Mouse (Mus musculus) liver, embryonic 14.5 days (tissue): Measurements from ENCODE around the gene Minpp1.
"Not testable (repeated sequence)": the region's sequence is repeated elsewhere in the genome, so short reads cannot be mapped to it uniquely, and the experiment has no call there.

ENCODE experiments used
- CTCF ChIP-seq: IDR thresholded peaks from 2 replicates; pipeline ENCODE4 v1.5.1; 2016; ENCODE audit warnings: antibody characterized with exemption, low read depth, control low read depth
- EP300 ChIP-seq: IDR thresholded peaks from 2 replicates; pipeline ENCODE4 v1.6.1; 2016; ENCODE audit warnings: antibody characterized with exemption, low read depth

DNA sequence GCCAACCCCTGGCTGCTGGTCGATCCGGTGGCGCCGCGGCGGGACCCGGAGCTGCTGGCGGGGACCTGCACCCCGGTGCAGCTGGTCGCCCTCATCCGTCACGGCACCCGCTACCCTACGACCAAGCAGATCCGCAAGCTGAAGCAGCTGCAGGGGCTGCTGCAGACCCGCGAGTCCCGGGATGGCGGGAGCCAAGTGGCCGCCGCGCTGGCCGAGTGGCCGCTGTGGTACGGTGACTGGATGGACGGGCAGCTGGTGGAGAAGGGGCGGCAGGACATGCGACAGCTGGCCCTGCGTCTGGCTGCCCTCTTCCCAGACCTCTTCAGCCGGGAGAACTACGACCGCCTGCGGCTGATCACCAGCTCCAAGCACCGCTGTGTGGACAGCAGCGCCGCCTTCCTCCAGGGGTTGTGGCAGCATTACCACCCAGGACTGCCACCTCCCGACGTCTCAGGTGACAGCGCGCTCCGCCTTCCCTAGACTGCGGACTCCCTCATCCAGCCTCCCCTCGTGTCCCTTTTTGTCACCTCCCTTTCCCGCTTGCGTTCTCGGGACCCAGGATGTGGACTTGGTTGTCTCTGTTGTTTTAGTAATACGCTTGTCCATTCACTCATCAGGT is 646 bp downstream of the Minpp1 start:
- not testable (repeated sequence) for TF ChIP-seq EP300
- TF ChIP-seq CTCF: peak; percentile 85
